In the genomic region with DNA sequence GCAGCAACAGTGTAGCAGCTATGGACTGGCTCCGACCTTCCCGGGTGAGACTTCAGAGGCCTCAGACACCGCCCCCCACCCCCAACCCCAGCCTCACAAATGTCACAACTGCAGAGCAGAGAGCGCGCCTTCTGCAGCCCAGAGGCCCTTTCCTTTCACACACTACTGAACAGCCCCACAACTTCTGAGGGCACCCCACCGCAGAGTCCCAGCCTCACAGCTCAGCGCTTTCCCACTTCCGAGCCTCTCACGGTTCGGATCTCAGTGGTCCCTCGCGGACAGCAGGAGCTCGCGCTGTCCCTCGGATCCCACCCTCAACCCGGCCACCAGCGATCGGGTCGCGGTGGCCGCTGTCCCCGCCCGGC, we compare ENCODE assay signal across 1 mouse cellular context.
TF ChIP-seq lines count a peak whose summit lies in the region.

No protein-coding gene starts in this region.

TF ChIP-seq in CH12.LX, 34 proteins besides CTCF, POLR2A, EP300 and RAD21 (continued from another document):
- TF ChIP-seq NELFE (IDR thresholded peaks at IDR 0.05; ENCODE audit: low read depth, low read length) (peak; percentile 12; the same call in 1 of the 2 replicates), ZNF384 (IDR thresholded peaks at IDR 0.05; ENCODE audit: low read depth, low read length) (no peak), NRF1 (IDR thresholded peaks at IDR 0.05; ENCODE audit: low read depth, low read length) (no peak), MAZ (IDR thresholded peaks at IDR 0.05; ENCODE audit: low read depth, low read length) (0 out of 2 replicates have a peak, but pooled peaks have one; percentile 13), POLR2AphosphoS2 (IDR thresholded peaks at IDR 0.05; ENCODE audit: low read depth, low read length) (no peak), ZKSCAN1 (IDR thresholded peaks at IDR 0.05; ENCODE audit: borderline replicate concordance, low read depth, low read length) (no peak), MAFK (IDR thresholded peaks at IDR 0.05; ENCODE audit: insufficient replicate concordance, low read length) (no peak), PAX5 (IDR thresholded peaks at IDR 0.05; ENCODE audit: low read length) (no peak), TCF12 (IDR thresholded peaks at IDR 0.05; ENCODE audit: low read depth, low read length) (no peak), BHLHE40 (IDR thresholded peaks at IDR 0.05; ENCODE audit: low read depth, low read length) (0 out of 2 replicates have a peak, but pooled peaks have one; percentile 30), USF2 (conservative IDR thresholded peaks at IDR 0.05; ENCODE audit: low read depth, low read length) (no peak), ETS1 (conservative IDR thresholded peaks at IDR 0.05; ENCODE audit: low read depth, low read length) (no peak; the same call in 1 of the 2 replicates), E2F4 (IDR thresholded peaks at IDR 0.05; ENCODE audit: insufficient replicate concordance, low read depth, low read length) (no peak), MYC (IDR thresholded peaks at IDR 0.05; ENCODE audit: low read depth, low read length) (0 out of 2 replicates have a peak, but pooled peaks have one; percentile 8), CHD2 (IDR thresholded peaks at IDR 0.05; ENCODE audit: low read length) (peak; percentile 30; the same call in 1 of the 2 replicates), ZC3H11A (IDR thresholded peaks at IDR 0.05; ENCODE audit: low read depth, low read length) (no peak), MEF2A (IDR thresholded peaks at IDR 0.05; ENCODE audit: borderline replicate concordance, low read depth, low read length) (no peak; the same call in 1 of the 2 replicates), SIN3A (IDR thresholded peaks at IDR 0.05; ENCODE audit: low read length) (peak; percentile 70), GABPA (IDR thresholded peaks at IDR 0.05; ENCODE audit: insufficient replicate concordance, low read depth, low read length) (no peak), JUN (IDR thresholded peaks at IDR 0.05; ENCODE audit: insufficient read depth, low read depth, low read length) (no peak), CHD1 (IDR thresholded peaks at IDR 0.05; ENCODE audit: low read depth, low read length) (no peak), HCFC1 (IDR thresholded peaks at IDR 0.05; ENCODE audit: low read depth, low read length) (no peak), MXI1 (IDR thresholded peaks at IDR 0.05; ENCODE audit: low read depth, low read length) (peak; percentile 78; the same call in 1 of the 2 replicates)
TF ChIP-seq in CH12.LX: peak in this region for 8.
